Mouse (Mus musculus): ENCODE results near the gene Stx5a. TPM values are rescaled to one million over a fixed set of nuclear protein-coding genes. Genes with fewer than 3 reads are reported as not detected.

The Stx5a gene
- total and polyA plus RNA-seq, 2 experiments from 2014 or later = 95.3 to 110 TPM

DNA sequence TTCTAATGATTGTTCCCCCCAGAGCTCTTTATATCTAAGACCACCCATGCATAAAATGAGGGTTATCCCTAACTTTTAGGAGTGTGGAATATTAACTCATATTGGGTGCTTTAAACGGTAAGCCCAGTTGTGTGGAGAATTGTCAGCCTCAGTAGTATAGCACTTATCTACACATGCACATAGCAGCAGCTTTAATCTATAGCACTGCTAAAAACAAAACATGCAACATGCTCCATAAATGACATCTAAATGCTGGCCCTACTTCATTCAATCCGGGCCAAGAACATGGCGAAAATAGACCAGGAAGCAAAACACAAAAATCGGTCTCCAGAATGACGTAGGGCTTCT, 18.7 kb upstream of the Stx5a start:
- Histone ChIP-seq H3K4me3 (ENCODE audit: low read length) (peak overlapping the region; percentile 71), H3K36me3 (ENCODE audit: insufficient read depth, low read length) (peaks cover 22% of the 10 kb centered on the region), H3K9ac (replicated peaks; ENCODE audit: low read length) (peak overlapping the region; percentile 88), H3K9me3 (ENCODE audit: low read length) (no peaks in the 10 kb centered on the region), H3K4me2 (ENCODE audit: low read depth, low read length) (peak overlapping the region; percentile 73), H3K27me3 (ENCODE audit: insufficient read depth, low read length) (no peaks in the 10 kb centered on the region), H3K27ac (peak overlapping the region; percentile 98), H3K4me1 (ENCODE audit: insufficient read depth, low read length) (peaks cover 14% of the 10 kb centered on the region; the same call in 1 of the 2 replicates)
- no peak for TF ChIP-seq CTCF (IDR thresholded peaks at IDR 0.05; ENCODE audit: low read depth)
- WGBS = under 1% methylated on average over 5 of the region's 5 CpGs
- no peak for ATAC-seq
- DNase-seq (ENCODE audit: low spot score) = no peak

DNA sequence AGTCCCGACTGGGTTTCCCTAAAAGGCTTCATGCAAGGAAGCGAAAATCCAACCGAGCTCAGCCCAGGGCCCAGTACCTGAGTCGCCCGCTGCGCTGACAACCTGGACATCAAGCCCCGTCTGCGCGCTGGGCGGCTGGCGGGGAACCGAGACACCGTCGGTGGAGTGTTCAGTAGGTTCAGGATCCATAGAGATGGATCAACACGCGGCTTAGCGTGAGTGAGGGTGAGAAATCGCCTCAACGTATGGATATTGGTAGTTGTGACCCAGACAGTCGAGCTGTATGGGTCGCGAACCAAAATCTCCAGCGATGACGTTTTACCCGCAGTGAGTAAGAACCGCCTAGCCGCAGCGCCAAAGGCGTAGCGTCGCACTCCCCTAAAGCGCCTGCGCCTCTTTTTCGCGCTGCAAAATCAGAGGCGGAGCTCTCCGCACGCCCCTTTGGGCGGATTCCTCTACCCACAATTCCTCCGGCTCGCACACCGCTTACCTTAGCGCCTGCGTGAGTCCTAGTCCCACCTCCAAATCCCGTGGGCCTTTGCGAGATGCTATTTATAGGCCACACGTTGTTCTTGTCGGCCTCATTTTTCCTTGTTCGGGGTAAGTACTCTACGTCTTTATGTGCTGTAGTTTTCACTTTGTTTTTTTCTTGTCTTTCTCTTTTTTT, 18.2 kb upstream of the Stx5a start, which contains the start of gene Slc3a2:
Slc3a2 (minus strand) TSS at position 463 of the 667 bp plus-strand sequence.
- ATAC-seq = peak; percentile 98
- TF ChIP-seq CTCF (IDR thresholded peaks at IDR 0.05; ENCODE audit: low read depth) = peak; percentile 6; the same call in 1 of the 2 replicates
- Histone ChIP-seq H3K27me3 (ENCODE audit: insufficient read depth, low read length) (no peaks in the 10 kb centered on the region), H3K9ac (replicated peaks; ENCODE audit: low read length) (peak within 1 kb of the TSS; percentile 88), H3K9me3 (ENCODE audit: low read length) (no peaks in the 10 kb centered on the region), H3K36me3 (ENCODE audit: insufficient read depth, low read length) (peaks cover 22% of the 10 kb centered on the region), H3K4me2 (ENCODE audit: low read depth, low read length) (peak within 1 kb of the TSS; percentile 73), H3K4me1 (ENCODE audit: insufficient read depth, low read length) (peaks cover 14% of the 10 kb centered on the region; the same call in 1 of the 2 replicates), H3K4me3 (ENCODE audit: low read length) (peak within 1 kb of the TSS; percentile 71), H3K27ac (peak within 1 kb of the TSS; percentile 98)
- DNase-seq (ENCODE audit: low spot score) = peak; percentile 99
- under 1% methylated on average over 50 of the region's 50 CpGs for WGBS

- Histone ChIP-seq H3K9ac (replicated peaks; ENCODE audit: low read length) (peak overlapping the region; percentile 88), H3K4me1 (ENCODE audit: insufficient read depth, low read length) (peaks cover 14% of the 10 kb centered on the region; the same call in 1 of the 2 replicates), H3K36me3 (ENCODE audit: insufficient read depth, low read length) (peaks cover 22% of the 10 kb centered on the region), H3K4me3 (ENCODE audit: low read length) (peak overlapping the region; percentile 71), H3K27me3 (ENCODE audit: insufficient read depth, low read length) (no peaks in the 10 kb centered on the region), H3K9me3 (ENCODE audit: low read length) (no peaks in the 10 kb centered on the region), H3K4me2 (ENCODE audit: low read depth, low read length) (peak overlapping the region; percentile 73), H3K27ac (peak overlapping the region; percentile 98)
- WGBS = under 1% methylated on average over 20 of the region's 20 CpGs
- TF ChIP-seq CTCF (IDR thresholded peaks at IDR 0.05; ENCODE audit: low read depth) = no peak
- ATAC-seq (no peak), DNase-seq (ENCODE audit: low spot score) (peak; percentile 53)
Measured at GRCm38 (mm10) chr19:8723574-8724346, 17.5 kb upstream of the Stx5a start.

GRCm38 (mm10) chr19:8724392-8724791, 16.8 kb upstream of the Stx5a start:
- Histone ChIP-seq H3K27ac (peak overlapping the region; percentile 98), H3K9me3 (ENCODE audit: low read length) (no peaks in the 10 kb centered on the region), H3K27me3 (ENCODE audit: insufficient read depth, low read length) (no peaks in the 10 kb centered on the region), H3K9ac (replicated peaks; ENCODE audit: low read length) (peak overlapping the region; percentile 88), H3K4me2 (ENCODE audit: low read depth, low read length) (peak overlapping the region; percentile 73), H3K4me1 (ENCODE audit: insufficient read depth, low read length) (peaks cover 14% of the 10 kb centered on the region; the same call in 1 of the 2 replicates), H3K4me3 (ENCODE audit: low read length) (peak overlapping the region; percentile 71), H3K36me3 (ENCODE audit: insufficient read depth, low read length) (peaks cover 22% of the 10 kb centered on the region)
- TF ChIP-seq CTCF (IDR thresholded peaks at IDR 0.05; ENCODE audit: low read depth) = no peak
- 1% methylated on average over 2 of the region's 2 CpGs for WGBS
- DNase-seq (ENCODE audit: low spot score) = no peak
- no peak for ATAC-seq

DNA sequence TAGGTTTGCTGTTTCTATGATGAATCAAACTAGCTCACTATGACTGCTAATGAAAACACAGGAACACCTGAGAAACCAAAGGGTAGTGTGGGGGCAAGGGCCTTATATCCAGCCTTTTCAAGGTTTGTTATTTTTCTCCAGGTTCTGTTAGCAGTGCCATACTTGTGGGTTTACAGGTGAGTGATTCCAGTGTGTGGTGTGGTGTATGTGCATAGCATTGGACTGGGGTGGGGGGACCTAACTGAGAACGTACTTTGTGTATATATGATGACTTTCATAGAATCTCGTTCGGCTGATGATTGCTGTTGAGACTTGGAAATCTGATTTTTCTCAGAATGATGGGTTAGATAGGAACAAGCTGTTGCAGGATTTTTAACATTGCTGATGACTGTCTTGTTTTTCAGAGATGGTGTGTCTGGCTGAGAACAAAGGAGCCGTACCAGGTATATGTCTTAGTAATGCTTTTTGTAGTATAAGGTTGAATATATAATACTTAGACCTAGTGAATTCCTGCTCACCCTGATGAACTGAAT, 16.1 kb upstream of the Stx5a start:
- H3K27ac ChIP-seq = no peak overlapping the region
- no peaks in the 10 kb centered on the region for H3K9me3 ChIP-seq (ENCODE audit: low read length)
- no peak for TF ChIP-seq CTCF (IDR thresholded peaks at IDR 0.05; ENCODE audit: low read depth)
- peak overlapping the region; percentile 88; the same call in 1 of the 2 replicates for H3K9ac ChIP-seq (replicated peaks; ENCODE audit: low read length)
- peaks cover 14% of the 10 kb centered on the region; the same call in 1 of the 2 replicates for H3K4me1 ChIP-seq (ENCODE audit: insufficient read depth, low read length)
- no peak for DNase-seq (ENCODE audit: low spot score)
- H3K27me3 ChIP-seq (ENCODE audit: insufficient read depth, low read length) = no peaks in the 10 kb centered on the region
- peaks cover 22% of the 10 kb centered on the region for H3K36me3 ChIP-seq (ENCODE audit: insufficient read depth, low read length)
- WGBS = 55% methylated on average over 4 of the region's 4 CpGs
- no peak for ATAC-seq
- peak overlapping the region; percentile 73 for H3K4me2 ChIP-seq (ENCODE audit: low read depth, low read length)
- H3K4me3 ChIP-seq (ENCODE audit: low read length) = peak overlapping the region; percentile 71; the same call in 1 of the 2 replicates

GRCm38 (mm10) chr19:8726609-8727390, 14.4 kb upstream of the Stx5a start:
- DNase-seq (ENCODE audit: low spot score) = no peak
- H3K36me3 ChIP-seq (ENCODE audit: insufficient read depth, low read length) = peaks cover 22% of the 10 kb centered on the region
- no peak overlapping the region for H3K4me3 ChIP-seq (ENCODE audit: low read length)
- 21% methylated on average over 3 of the region's 3 CpGs for WGBS
- no peak for ATAC-seq
- no peak overlapping the region for H3K27ac ChIP-seq
- H3K4me2 ChIP-seq (ENCODE audit: low read depth, low read length) = no peak overlapping the region
- H3K27me3 ChIP-seq (ENCODE audit: insufficient read depth, low read length) = no peaks in the 10 kb centered on the region
- H3K4me1 ChIP-seq (ENCODE audit: insufficient read depth, low read length) = peaks cover 14% of the 10 kb centered on the region; the same call in 1 of the 2 replicates
- TF ChIP-seq CTCF (IDR thresholded peaks at IDR 0.05; ENCODE audit: low read depth) = no peak
- H3K9ac ChIP-seq (replicated peaks; ENCODE audit: low read length) = no peak overlapping the region
- H3K9me3 ChIP-seq (ENCODE audit: low read length) = no peaks in the 10 kb centered on the region
